Mouse (Mus musculus) heart, embryonic 14.5 days (tissue): ENCODE data around the gene Pik3c2g. TPM values are rescaled to one million over a fixed set of nuclear protein-coding genes. Genes with fewer than 3 reads are reported as not detected.

Experiments used
- ATAC-seq: fragments of 200-750 bp; cut with Nextera tagmentation; 2 replicates; pipeline ENCODE4 v1.8.0; 2017; ENCODE audit warnings: low read depth, moderate TSS enrichment; ENCODE audit not compliant: insufficient number of reproducible peaks, insufficient read depth, low FRiP score
- H3K27ac ChIP-seq, 2 experiments: fragments of 200-500 bp in 1 of 2; fragments of 300-500 bp in 1 of 2; sonication (generic) in 1 of 2; replicated peaks in 1 of 2; 2 replicates each; pipeline ENCODE4 v1.5.1; 2012 to 2014; ENCODE audit warnings: low read depth in 2 of 2, low read length in 2 of 2, control low read depth in 1 of 2, mild to moderate bottlenecking in 1 of 2, mixed read lengths in 1 of 2; ENCODE audit not compliant: control insufficient read depth in 1 of 2, insufficient read depth in 1 of 2
- H3K27me3 ChIP-seq: fragments of 300-500 bp; sonication (generic); 2 replicates; pipeline ENCODE4 v1.6.1; 2014; ENCODE audit warnings: mild to moderate bottlenecking, low read length, control low read depth; ENCODE audit not compliant: control insufficient read depth, insufficient read depth
- H3K36me3 ChIP-seq: fragments of 300-500 bp; sonication (generic); 2 replicates; pipeline ENCODE4 v1.6.1; 2014; ENCODE audit warnings: mild to moderate bottlenecking, control low read depth, low read length, mixed read lengths; ENCODE audit not compliant: control insufficient read depth, insufficient read depth
- H3K4me1 ChIP-seq, 2 experiments: fragments of 200-500 bp in 1 of 2; fragments of 300-500 bp in 1 of 2; sonication (generic) in 1 of 2; 2 replicates each; pipeline ENCODE4 v1.6.1; 2012 to 2014; ENCODE audit warnings: low read length in 2 of 2, control low read depth in 1 of 2, mixed read lengths in 1 of 2; ENCODE audit not compliant: control insufficient read depth in 2 of 2, insufficient read depth in 2 of 2
- H3K4me2 ChIP-seq: fragments of 300-500 bp; sonication (generic); 2 replicates; pipeline ENCODE4 v1.6.1; 2014; ENCODE audit warnings: mild to moderate bottlenecking, low read length
- H3K4me3 ChIP-seq, 2 experiments: fragments of 200-500 bp in 1 of 2; fragments of 300-500 bp in 1 of 2; sonication (generic) in 1 of 2; 2 replicates each; pipeline ENCODE4 v1.5.1; 2012 to 2014; ENCODE audit warnings: low read length in 2 of 2, mild to moderate bottlenecking in 2 of 2, control low read depth in 1 of 2, low read depth in 1 of 2, moderate library complexity in 1 of 2; ENCODE audit not compliant: control insufficient read depth in 1 of 2, insufficient read depth in 1 of 2
- H3K9ac ChIP-seq: fragments of 300-500 bp; sonication (generic); 2 replicates; pipeline ENCODE4 v1.6.1; 2014; ENCODE audit warnings: mild to moderate bottlenecking, low read length
- H3K9me3 ChIP-seq: fragments of 300-500 bp; sonication (generic); 2 replicates; pipeline ENCODE4 v1.6.1; 2016; ENCODE audit warnings: low read length, control low read depth; ENCODE audit not compliant: control insufficient read depth
- WGBS: fragments of 180-500 bp; shearing (Covaris S2); extraction: QIAGEN DNeasy Blood & Tissue Kit; methylation state at CpG from one replicate; pipeline ENCODE4 v1.1.7; 2014; 5-methylcytosine and 5-hydroxymethylcytosine counted together
- polyA plus RNA-seq: library from polyadenylated mRNA; unstranded; fragments of >200 nt; fragmentation: Nextera tagmentation; extraction: Ambion mirVana; gene quantifications from 2 replicates; pipeline ENCODE4 v1.2.1, GENCODE M21; 2014

Gene Pik3c2g
- polyA plus RNA-seq, 1 experiment from 2014 or later: 0.18 TPM

DNA sequence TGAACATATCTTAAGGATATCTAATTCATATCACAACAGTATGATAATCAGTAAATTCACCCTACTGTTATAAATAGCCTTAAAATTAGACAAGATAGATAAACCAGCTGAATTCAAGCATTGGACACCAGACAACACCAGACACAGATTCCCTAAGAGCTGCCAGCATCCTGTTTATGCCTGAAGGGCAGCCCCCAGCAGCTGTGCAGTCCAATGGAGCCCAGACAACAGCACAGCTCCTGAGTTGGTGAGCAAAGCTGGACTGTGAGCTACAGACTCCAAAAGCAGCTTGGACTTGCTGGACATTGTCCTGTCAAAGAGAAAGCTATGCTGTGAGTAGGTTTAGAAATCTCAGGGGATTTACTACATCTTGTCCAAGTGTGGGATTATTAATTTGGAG lies 37.7 kb downstream of the Pik3c2g start:
- H3K27ac ChIP-seq: no peak overlapping the region
- ATAC-seq: no peak
- no peak overlapping the region for H3K4me2 ChIP-seq
- no peaks in the 10 kb centered on the region for H3K36me3 ChIP-seq
- no peaks in the 10 kb centered on the region for H3K9me3 ChIP-seq
- no peaks in the 10 kb centered on the region for H3K4me1 ChIP-seq
- H3K4me3 ChIP-seq: no peak overlapping the region
- H3K27me3 ChIP-seq: no peaks in the 10 kb centered on the region
- H3K9ac ChIP-seq: no peak overlapping the region

GRCm38 (mm10) chr6:139634561-139634960 lies 47.5 kb downstream of the Pik3c2g start:
- no peak overlapping the region for H3K4me2 ChIP-seq
- no peaks in the 10 kb centered on the region for H3K27me3 ChIP-seq
- no peaks in the 10 kb centered on the region for H3K9me3 ChIP-seq
- H3K27ac ChIP-seq: no peak overlapping the region
- H3K36me3 ChIP-seq: no peaks in the 10 kb centered on the region
- no peak overlapping the region for H3K9ac ChIP-seq
- H3K4me1 ChIP-seq: no peaks in the 10 kb centered on the region
- no peak overlapping the region for H3K4me3 ChIP-seq
- WGBS: 70% methylated on average over 3 of the region's 3 CpGs
- ATAC-seq: no peak

DNA sequence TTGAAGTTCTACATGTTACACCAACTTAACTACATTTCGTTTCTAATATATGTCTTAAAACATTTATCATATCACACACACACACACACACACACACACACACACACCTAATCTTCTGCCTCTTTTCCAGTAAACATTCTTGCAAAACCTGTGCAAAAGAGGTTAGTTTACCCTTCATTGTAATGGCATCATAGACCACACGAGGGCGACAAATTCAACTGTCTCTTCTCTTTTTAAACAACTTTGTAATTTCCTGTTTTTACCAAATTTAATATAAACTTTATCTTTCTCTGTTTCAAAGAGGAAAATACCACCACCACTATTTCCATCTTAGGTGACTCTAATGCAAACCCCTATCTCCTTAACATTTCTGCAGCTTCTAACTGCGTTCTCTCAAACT lies 68.4 kb downstream of the Pik3c2g start:
- no peak for ATAC-seq
- no peaks in the 10 kb centered on the region for H3K4me1 ChIP-seq
- H3K27ac ChIP-seq: no peak overlapping the region
- H3K36me3 ChIP-seq: no peaks in the 10 kb centered on the region
- peaks cover 5% of the 10 kb centered on the region; the same call in 1 of the 2 replicates for H3K9me3 ChIP-seq
- no peaks in the 10 kb centered on the region for H3K27me3 ChIP-seq
- H3K4me2 ChIP-seq: no peak overlapping the region
- H3K4me3 ChIP-seq: no peak overlapping the region
- no peak overlapping the region for H3K9ac ChIP-seq
- WGBS: 23% methylated on average over 4 of the region's 4 CpGs

- no peak for ATAC-seq
- H3K4me3 ChIP-seq: no peak overlapping the region
- no peaks in the 10 kb centered on the region for H3K27me3 ChIP-seq
- WGBS: 44% methylated on average over 1 of the region's 1 CpGs
- H3K4me1 ChIP-seq: no peaks in the 10 kb centered on the region
- no peaks in the 10 kb centered on the region for H3K36me3 ChIP-seq
- no peak overlapping the region for H3K4me2 ChIP-seq
- H3K9ac ChIP-seq: no peak overlapping the region
- no peak overlapping the region for H3K27ac ChIP-seq
- peaks cover 5% of the 10 kb centered on the region; the same call in 1 of the 2 replicates for H3K9me3 ChIP-seq
These were observed 75.4 kb downstream of the Pik3c2g start for GRCm38 (mm10) chr6:139662462-139662861.

DNA sequence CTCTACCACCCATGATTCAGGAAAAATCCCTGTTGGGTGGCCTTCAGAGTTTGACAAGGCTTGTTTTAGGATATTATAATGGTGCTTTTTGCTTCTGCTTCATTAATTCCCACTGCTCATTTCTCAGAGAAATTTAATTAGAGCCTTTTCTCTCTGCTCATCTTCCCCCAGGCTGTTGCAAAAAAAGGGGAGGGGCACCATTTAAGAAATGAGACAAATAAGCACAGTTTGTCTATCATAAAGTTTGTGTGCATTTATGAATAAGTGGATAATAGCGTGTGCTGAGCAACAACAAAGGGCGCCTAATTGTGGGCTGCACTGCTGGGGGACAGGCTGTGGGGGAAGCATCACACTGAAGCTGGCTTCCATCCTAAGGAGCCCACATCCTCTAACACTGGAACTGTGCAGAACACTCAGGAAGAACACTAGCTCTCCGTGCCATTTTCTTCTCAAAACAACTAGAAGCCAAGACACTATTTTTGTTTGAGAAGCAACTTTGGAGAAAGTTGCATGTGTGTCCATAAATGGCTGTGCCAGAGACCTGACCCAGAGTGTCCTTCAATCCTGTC lies 131.5 kb downstream of the Pik3c2g start:
- Histone ChIP-seq H3K9me3 (no peaks in the 10 kb centered on the region), H3K27me3 (no peaks in the 10 kb centered on the region), H3K27ac (no peak overlapping the region), H3K4me2 (no peak overlapping the region), H3K36me3 (no peaks in the 10 kb centered on the region), H3K9ac (no peak overlapping the region), H3K4me1 (no peaks in the 10 kb centered on the region), H3K4me3 (no peak overlapping the region)
- WGBS: 72% methylated on average over 3 of the region's 3 CpGs
- no peak for ATAC-seq

- no peak for ATAC-seq
- WGBS: 82% methylated on average over 13 of the region's 13 CpGs
- H3K27me3 ChIP-seq: no peaks in the 10 kb centered on the region
These were observed 132.7 kb downstream of the Pik3c2g start for GRCm38 (mm10) chr6:139719639-139720221.

DNA sequence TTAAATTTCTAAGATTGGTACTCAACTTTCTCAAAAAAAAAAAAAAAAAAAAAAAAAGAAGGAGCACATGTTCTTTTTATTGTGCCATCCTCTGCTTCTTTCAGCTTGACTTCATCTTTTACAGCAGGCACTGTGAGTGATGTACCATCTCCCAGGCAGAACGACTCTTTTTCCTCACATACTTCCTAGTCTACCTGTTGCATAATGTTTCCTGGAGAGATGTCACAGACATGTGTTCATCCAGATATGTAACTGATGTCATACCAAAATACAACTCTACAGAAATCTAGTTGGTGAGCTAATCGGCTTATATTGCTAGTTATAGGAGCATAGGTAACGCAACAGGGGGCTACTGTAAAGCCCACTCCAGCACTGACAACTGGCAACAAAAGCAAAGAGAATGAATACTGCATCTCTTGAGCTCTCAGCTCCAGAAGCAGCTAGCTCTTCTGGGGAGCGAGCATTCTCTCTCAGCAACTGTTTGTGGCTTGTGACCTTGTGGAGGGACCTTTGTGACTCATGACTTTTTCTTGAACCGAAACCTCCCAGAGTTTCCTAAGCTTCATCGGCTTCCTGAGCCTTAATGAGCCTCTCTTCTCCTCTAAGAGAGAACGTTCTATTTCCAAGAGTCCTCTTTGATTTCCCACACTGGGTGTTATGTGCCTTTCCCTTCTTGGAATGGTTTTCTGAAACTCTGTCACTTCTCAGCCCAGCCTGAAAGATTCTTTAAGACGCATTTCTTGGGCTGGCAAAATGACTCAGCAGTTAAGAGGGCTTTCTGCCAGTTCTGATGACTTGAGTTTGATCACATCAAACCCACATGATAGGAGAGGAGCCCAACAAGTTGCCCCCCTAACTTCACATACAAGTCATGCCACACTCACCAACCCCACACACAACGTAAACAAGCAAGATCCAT lies 148.9 kb downstream of the Pik3c2g start:
- no peaks in the 10 kb centered on the region for H3K27me3 ChIP-seq
- H3K4me3 ChIP-seq: no peak overlapping the region
- H3K36me3 ChIP-seq: no peaks in the 10 kb centered on the region
- ATAC-seq: no peak
- H3K9me3 ChIP-seq: no peaks in the 10 kb centered on the region
- H3K4me1 ChIP-seq: no peaks in the 10 kb centered on the region
- no peak overlapping the region for H3K4me2 ChIP-seq
- WGBS: 78% methylated on average over 9 of the region's 9 CpGs
- no peak overlapping the region for H3K9ac ChIP-seq
- no peak overlapping the region for H3K27ac ChIP-seq

More at GRCm38 (mm10) chr6:139719639-139720221, 132.7 kb downstream of the Pik3c2g start:
- Histone ChIP-seq H3K4me1 (no peaks in the 10 kb centered on the region), H3K9ac (no peak overlapping the region), H3K36me3 (no peaks in the 10 kb centered on the region), H3K27ac (no peak overlapping the region), H3K4me3 (no peak overlapping the region), H3K4me2 (no peak overlapping the region), H3K9me3 (no peaks in the 10 kb centered on the region)
